In the genomic region with DNA sequence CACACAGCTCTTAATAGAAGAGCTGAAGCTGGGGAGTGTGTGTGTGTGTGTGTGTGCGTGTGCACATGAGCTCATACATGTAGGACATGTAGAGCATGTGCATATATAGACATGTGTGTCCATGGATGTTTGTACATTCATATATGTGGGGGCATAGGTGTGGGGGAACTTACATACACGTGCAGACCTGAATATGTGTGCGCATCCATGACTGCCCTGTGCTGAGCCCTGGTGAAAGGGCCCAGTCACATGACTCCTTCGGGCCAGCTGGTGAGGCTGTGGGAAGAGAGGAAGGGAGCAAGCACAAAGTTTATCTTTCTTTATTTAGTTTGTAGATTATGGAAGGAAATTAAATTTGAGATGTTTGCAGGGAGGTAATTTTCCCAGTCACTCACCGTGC, we compare ENCODE assay signal across 16 mouse cellular contexts.
"Had no signal": no experiment of that assay in that cellular context is flagged by ENCODE, and none has a peak within 500 bp of the region (broad histone marks: within the 10 kb centered on the region; RNA-seq: fewer than 3 reads in every experiment).

No protein-coding gene starts in this region.

- H3K4me3 ChIP-seq: layer of hippocampus, adult 2 months; limb, embryonic 12.5 days; limb, embryonic 15.5 days; myocyte had no signal

- H3K4me1 ChIP-seq: limb, embryonic 15.5 days had no signal

- ATAC-seq: intestine, postnatal 0 days; liver, postnatal 0 days; lung, postnatal 0 days had no signal

- H3K27me3 ChIP-seq: limb, embryonic 15.5 days had no signal

- H3K9ac ChIP-seq: limb, embryonic 12.5 days; limb, embryonic 15.5 days; liver, embryonic 14.5 days; liver, postnatal 0 days; lung, embryonic 14.5 days had no signal

- DNase-seq: kidney, adult 2 months; layer of hippocampus, adult 9-11 months; liver, postnatal 0 days; midbrain, embryonic 14.5 days; thymus, postnatal 25 days had no signal

- H3K36me3 ChIP-seq: limb, embryonic 12.5 days; limb, embryonic 15.5 days had no signal

- H3K9me3 ChIP-seq: limb, embryonic 15.5 days had no signal

- H3K27ac ChIP-seq: kidney, postnatal 0 days; layer of hippocampus, adult 2 months; limb, embryonic 12.5 days; limb, embryonic 15.5 days; liver, embryonic 14.5 days; macrophage had no signal

- H3K4me2 ChIP-seq: limb, embryonic 12.5 days; limb, embryonic 15.5 days; liver, embryonic 11.5 days; lung, embryonic 14.5 days had no signal
